Mouse (Mus musculus) neural tube, embryonic 11.5 days (tissue): ENCODE results near the gene Sema6b. TPM values are rescaled to one million over a fixed set of nuclear protein-coding genes. Genes with fewer than 3 reads are reported as not detected.

Experiments
- ATAC-seq: fragments of 200-750 bp; cut with Nextera tagmentation; 2 replicates; pipeline ENCODE4 v1.8.0; 2017; ENCODE audit warnings: moderate number of reproducible peaks, mild to moderate bottlenecking, moderate TSS enrichment, moderate library complexity; ENCODE audit not compliant: insufficient read depth, low FRiP score, low TSS enrichment
- DNase-seq: peaks from one replicate; pipeline ENCODE4 v3.0.0-alpha.2; 2015; ENCODE audit warnings: low spot score
- H3K27ac ChIP-seq: fragments of 300-500 bp; sonication (generic); 2 replicates; pipeline ENCODE4 v1.5.1; 2014; ENCODE audit warnings: low read depth, mild to moderate bottlenecking, low read length
- H3K27me3 ChIP-seq: fragments of 300-500 bp; sonication (generic); 2 replicates; pipeline ENCODE4 v1.6.1; 2014; ENCODE audit warnings: mild to moderate bottlenecking, low read length, mixed read lengths; ENCODE audit not compliant: control insufficient read depth, insufficient read depth
- H3K36me3 ChIP-seq: fragments of 300-500 bp; sonication (generic); 2 replicates; pipeline ENCODE4 v1.6.1; 2014; ENCODE audit warnings: mild to moderate bottlenecking, low read length, moderate library complexity, mixed read lengths; ENCODE audit not compliant: control insufficient read depth, insufficient read depth
- H3K4me1 ChIP-seq: fragments of 300-500 bp; sonication (generic); 2 replicates; pipeline ENCODE4 v1.6.1; 2014; ENCODE audit warnings: low read length, mixed read lengths; ENCODE audit not compliant: control insufficient read depth, insufficient read depth
- H3K4me2 ChIP-seq: fragments of 300-500 bp; sonication (generic); 2 replicates; pipeline ENCODE4 v1.6.1; 2014; ENCODE audit warnings: low read depth, mild to moderate bottlenecking, moderate library complexity
- H3K4me3 ChIP-seq: fragments of 300-500 bp; sonication (generic); 2 replicates; pipeline ENCODE4 v1.5.1; 2014; ENCODE audit warnings: low read depth, low read length
- H3K9ac ChIP-seq: fragments of 300-500 bp; sonication (generic); 2 replicates; pipeline ENCODE4 v1.6.1; 2014; ENCODE audit warnings: mild to moderate bottlenecking, low read length
- H3K9me3 ChIP-seq: fragments of 300-500 bp; sonication (generic); 2 replicates; pipeline ENCODE4 v1.6.1; 2016; ENCODE audit warnings: low read length; ENCODE audit not compliant: control insufficient read depth
- WGBS: fragments of 180-500 bp; shearing (Covaris S2); extraction: QIAGEN DNeasy Blood & Tissue Kit; methylation state at CpG from one replicate; pipeline ENCODE4 v1.1.7; 2014; 5-methylcytosine and 5-hydroxymethylcytosine counted together
- polyA plus RNA-seq: library from polyadenylated mRNA; unstranded; fragments of >200 nt; fragmentation: Nextera tagmentation; extraction: Ambion mirVana; gene quantifications from 2 replicates; pipeline ENCODE4 v1.2.1, GENCODE M21; 2014

The Sema6b gene
- polyA plus RNA-seq, result 3.9 and 4.3 TPM in 2 replicates

GRCm38 (mm10) chr17:56139858-56140595 is at the start of gene Sema6b:
Sema6b (minus strand) TSS chr17:56140343.
- Histone ChIP-seq H3K4me2 (peak within 1 kb of the TSS; percentile 97), H3K4me3 (peak within 1 kb of the TSS; percentile 75), H3K27ac (0 out of 2 replicates have a peak within 1 kb of the TSS, but pooled peaks have one; percentile 20), H3K27me3 (peaks cover 41% of the 10 kb centered on the region), H3K9me3 (no peaks in the 10 kb centered on the region), H3K4me1 (peaks cover 14% of the 10 kb centered on the region), H3K36me3 (no peaks in the 10 kb centered on the region), H3K9ac (peak within 1 kb of the TSS; percentile 71)
- 2% methylated on average over 62 of the region's 79 CpGs for WGBS
- ATAC-seq (peak; percentile 15; the same call in 1 of the 2 replicates), DNase-seq (peak; percentile 77)

- DNase-seq, result peak; percentile 52
- peak; percentile 64 for ATAC-seq
- Histone ChIP-seq H3K9me3 (no peaks in the 10 kb centered on the region), H3K27ac (peak overlapping the region; percentile 89), H3K27me3 (no peaks in the 10 kb centered on the region), H3K9ac (peak overlapping the region; percentile 29), H3K4me3 (0 out of 2 replicates have a peak overlapping the region, but pooled peaks have one; percentile 10), H3K4me2 (0 out of 2 replicates have a peak overlapping the region, but pooled peaks have one; percentile 3), H3K4me1 (peaks cover 18% of the 10 kb centered on the region), H3K36me3 (peaks cover 11% of the 10 kb centered on the region; the same call in 1 of the 2 replicates)
- 32% methylated on average over 11 of the region's 11 CpGs for WGBS
Measured at GRCm38 (mm10) chr17:56185281-56186141, 45.4 kb upstream of the Sema6b start.

DNA sequence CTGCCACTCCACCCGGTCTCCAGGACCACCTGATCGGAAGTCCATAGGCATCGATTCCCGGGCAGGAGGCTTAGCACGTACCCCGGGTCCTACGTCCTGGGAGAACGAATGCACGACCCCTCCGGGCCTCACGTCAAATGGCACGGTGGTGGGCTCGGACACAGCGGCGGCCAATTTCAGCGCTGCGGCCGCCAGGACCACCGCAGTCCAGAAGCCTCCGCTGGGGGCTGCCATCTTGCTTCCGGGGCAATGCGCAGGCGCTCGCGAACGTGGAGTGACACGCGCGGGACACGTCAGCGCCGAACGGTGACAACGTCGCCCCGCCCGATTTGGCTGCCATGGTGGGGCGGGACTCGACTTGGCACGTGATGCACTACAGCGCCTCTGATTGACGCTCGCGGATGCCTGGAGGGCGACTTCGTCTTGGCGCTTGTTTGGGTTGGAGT is 43.5 kb upstream of the Sema6b start, which contains the start of gene Mydgf:
Gene Mydgf, minus strand, starts transcription at position 263 of the 446 bp plus-strand sequence.
- Histone ChIP-seq H3K4me1 (peaks cover 18% of the 10 kb centered on the region), H3K36me3 (peaks cover 6% of the 10 kb centered on the region; the same call in 1 of the 2 replicates), H3K9ac (peak within 1 kb of the TSS; percentile 77), H3K4me3 (peak within 1 kb of the TSS; percentile 82), H3K9me3 (no peaks in the 10 kb centered on the region), H3K27ac (no peak within 1 kb of the TSS), H3K27me3 (no peaks in the 10 kb centered on the region), H3K4me2 (peak within 1 kb of the TSS; percentile 74)
- under 1% methylated on average over 47 of the region's 47 CpGs for WGBS
- DNase-seq, result peak; percentile 95
- ATAC-seq, result peak; percentile 85

DNA sequence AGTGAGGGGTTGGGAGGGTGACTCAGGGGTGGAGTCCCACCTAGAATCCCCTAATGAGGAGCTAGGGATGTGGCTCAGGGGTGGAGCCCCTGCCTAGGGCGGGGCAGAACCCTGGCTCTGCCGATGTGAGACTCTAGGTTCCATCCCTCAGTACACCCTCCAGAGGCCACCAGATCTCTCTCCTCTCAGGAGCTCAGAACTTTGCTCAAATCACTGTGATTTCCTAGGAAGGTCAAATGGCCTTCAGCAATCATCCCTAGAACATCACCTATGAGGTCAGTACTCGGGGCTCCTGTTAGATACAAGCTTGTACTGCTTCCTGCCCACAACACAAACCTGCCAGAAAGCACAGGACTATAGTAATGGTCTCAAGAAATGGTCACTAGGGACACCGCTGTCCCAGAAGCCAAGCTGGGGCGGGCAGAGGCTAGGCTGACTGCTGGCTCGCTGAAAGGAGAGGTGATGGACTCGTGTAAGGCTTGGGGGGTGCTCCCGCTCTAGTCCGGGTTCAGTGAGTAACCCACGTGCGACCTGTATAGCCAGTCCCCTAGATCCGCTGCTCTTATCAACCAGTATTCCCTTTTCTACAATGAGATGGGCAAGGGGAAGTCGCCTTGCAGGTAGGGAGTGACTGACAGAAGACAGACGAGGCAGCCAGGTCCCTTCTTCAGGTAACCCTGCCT is 43.0 kb upstream of the Sema6b start:
- Histone ChIP-seq H3K36me3 (peaks cover 5% of the 10 kb centered on the region; the same call in 1 of the 2 replicates), H3K9ac (peak overlapping the region; percentile 77), H3K4me2 (peak overlapping the region; percentile 74), H3K4me3 (peak overlapping the region; percentile 82), H3K27me3 (no peaks in the 10 kb centered on the region), H3K27ac (no peak overlapping the region), H3K4me1 (peaks cover 18% of the 10 kb centered on the region), H3K9me3 (no peaks in the 10 kb centered on the region)
- DNase-seq, result no peak
- 0 out of 2 replicates have a peak, but pooled peaks have one; percentile 1 for ATAC-seq
- under 1% methylated on average over 14 of the region's 14 CpGs for WGBS

DNA sequence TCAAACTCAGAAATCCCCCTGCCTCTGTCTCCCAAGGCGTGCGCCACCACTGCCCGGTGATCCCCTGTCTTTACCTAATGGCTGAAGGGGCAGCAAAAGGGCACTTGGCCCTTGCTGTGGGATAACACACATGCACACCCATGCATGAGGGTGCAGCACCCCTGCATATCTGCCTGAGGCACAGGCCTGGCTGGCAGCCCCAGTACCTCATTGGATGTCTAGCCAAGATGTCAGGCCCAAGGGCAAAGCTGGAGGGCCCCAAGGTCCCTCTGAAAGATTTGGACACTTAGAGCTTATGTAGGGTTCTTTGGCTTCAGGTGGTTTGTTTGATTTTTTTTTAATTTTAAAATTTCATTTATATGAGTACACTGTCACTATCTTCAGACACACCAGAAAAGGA is 35.3 kb upstream of the Sema6b start:
- H3K9ac ChIP-seq, result no peak overlapping the region
- WGBS, result 94% methylated on average over 3 of the region's 3 CpGs
- no peak for ATAC-seq
- H3K4me3 ChIP-seq, result no peak overlapping the region
- peaks cover 8% of the 10 kb centered on the region for H3K36me3 ChIP-seq
- H3K4me2 ChIP-seq, result no peak overlapping the region
- no peak for DNase-seq
- no peak overlapping the region for H3K27ac ChIP-seq
- peaks cover 5% of the 10 kb centered on the region; the same call in 1 of the 2 replicates for H3K4me1 ChIP-seq
- no peaks in the 10 kb centered on the region for H3K9me3 ChIP-seq
- H3K27me3 ChIP-seq, result no peaks in the 10 kb centered on the region

DNA sequence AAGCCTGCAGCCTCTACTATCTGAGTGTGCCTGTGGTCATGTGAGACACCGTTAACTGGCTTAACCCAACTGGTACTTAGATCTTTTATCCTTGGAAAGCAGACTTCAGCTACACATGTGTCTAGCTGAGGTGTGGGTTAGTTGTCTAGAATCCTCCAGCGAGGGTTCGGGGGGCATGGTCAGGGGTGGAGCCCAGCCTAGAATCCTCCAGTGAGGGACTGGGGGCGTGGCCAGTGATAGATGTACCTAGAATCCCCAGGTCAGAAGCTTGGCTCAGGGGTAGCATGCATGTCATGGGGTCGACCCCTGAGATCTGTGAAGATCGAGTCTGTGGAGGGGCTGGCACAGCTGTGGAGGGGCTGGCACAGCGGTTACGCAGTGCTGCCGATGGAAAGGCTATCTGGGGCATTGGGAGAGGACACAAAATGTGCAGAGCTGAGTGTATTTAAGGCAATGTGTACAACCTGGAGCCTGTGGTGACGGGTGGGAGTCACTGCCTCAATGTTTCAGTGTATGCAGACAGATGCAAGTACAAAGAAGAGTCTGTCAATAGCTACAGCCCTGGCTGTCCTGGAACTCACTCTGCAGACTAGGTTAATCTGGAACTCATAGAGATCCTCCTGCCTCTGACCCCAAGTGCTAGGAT is 33.4 kb upstream of the Sema6b start:
- Histone ChIP-seq H3K4me3 (no peak overlapping the region), H3K4me2 (no peak overlapping the region), H3K9me3 (no peaks in the 10 kb centered on the region), H3K36me3 (peaks cover 8% of the 10 kb centered on the region), H3K27me3 (no peaks in the 10 kb centered on the region), H3K9ac (no peak overlapping the region), H3K4me1 (peaks cover 7% of the 10 kb centered on the region; the same call in 1 of the 2 replicates), H3K27ac (no peak overlapping the region)
- WGBS, result 53% methylated on average over 10 of the region's 10 CpGs
- DNase-seq (no peak), ATAC-seq (no peak)

- Histone ChIP-seq H3K4me1 (peaks cover 7% of the 10 kb centered on the region; the same call in 1 of the 2 replicates), H3K27ac (no peak overlapping the region)
- 94% methylated on average over 17 of the region's 17 CpGs for WGBS
Measured at GRCm38 (mm10) chr17:56171881-56172280, 31.7 kb upstream of the Sema6b start.

More at GRCm38 (mm10) chr17:56171881-56172280, 31.7 kb upstream of the Sema6b start:
- DNase-seq (no peak), ATAC-seq (no peak)
- no peaks in the 10 kb centered on the region for H3K27me3 ChIP-seq
- no peak overlapping the region for H3K4me3 ChIP-seq
- H3K4me2 ChIP-seq, result no peak overlapping the region
- H3K9ac ChIP-seq, result no peak overlapping the region
- H3K9me3 ChIP-seq, result no peaks in the 10 kb centered on the region
- peaks cover 4% of the 10 kb centered on the region for H3K36me3 ChIP-seq
